In genomic region chr15:83036089-83036488, GRCm38 (mm10) we compare ENCODE assay signal across 12 mouse cellular contexts. TPM values are rescaled to one million over a fixed set of nuclear protein-coding genes. Genes with fewer than 3 reads are reported as not detected.
DNase-seq lines count a peak whose midpoint lies in the region; ATAC-seq and TF ChIP-seq lines count a peak whose summit lies in the region.
"Had no signal": no experiment of that assay in that cellular context is flagged by ENCODE, and none has a peak within 500 bp of the region (broad histone marks: within the 10 kb centered on the region; RNA-seq: fewer than 3 reads in every experiment).

No protein-coding gene starts in this region.

- no peaks in the 10 kb centered on the region for H3K36me3 ChIP-seq in intestine, embryonic 15.5 days
- H3K36me3 ChIP-seq: liver, embryonic 15.5 days; neural tube, embryonic 12.5 days had no signal

- no peaks in the 10 kb centered on the region for H3K9me3 ChIP-seq in intestine, embryonic 15.5 days
- H3K9me3 ChIP-seq: liver, embryonic 15.5 days; neural tube, embryonic 12.5 days had no signal

- H3K9ac ChIP-seq in intestine, embryonic 15.5 days: no peak overlapping the region
- H3K9ac ChIP-seq: hindbrain, embryonic 14.5 days; liver, embryonic 15.5 days had no signal

- peaks cover 55% of the 10 kb centered on the region for H3K4me1 ChIP-seq in bone marrow macrophage, adult 2 months (ENCODE audit: control insufficient read depth, insufficient read depth, low read length)
- peaks cover 53% of the 10 kb centered on the region for H3K4me1 ChIP-seq in intestine, embryonic 15.5 days (replicated peaks)

- H3K27ac ChIP-seq in bone marrow macrophage, adult 2 months (ENCODE audit: insufficient read depth, low read depth, low read length): peak overlapping the region; percentile 87
- no peak overlapping the region for H3K27ac ChIP-seq in intestine, embryonic 15.5 days
- H3K27ac ChIP-seq: hindbrain, embryonic 14.5 days; liver, embryonic 15.5 days; neural tube, embryonic 12.5 days had no signal

- H3K27me3 ChIP-seq in intestine, embryonic 15.5 days (replicated peaks): 0 out of 2 replicates have a peak, but pooled peaks cover 3% of the 10 kb centered on the region

- peak overlapping the region; percentile 3; the same call in 1 of the 2 replicates for H3K4me3 ChIP-seq in bone marrow macrophage, adult 2 months (ENCODE audit: insufficient read depth, low read length)
- H3K4me3 ChIP-seq in intestine, embryonic 15.5 days (replicated peaks): no peak overlapping the region
- H3K4me3 ChIP-seq: liver, embryonic 15.5 days; neural tube, embryonic 12.5 days had no signal

- peak; percentile 57 to 71 for DNase-seq in left cerebral cortex, postnatal 14 days (ENCODE audit: low spot score in 2 of 2)
- no peak for DNase-seq in left cerebral cortex, adult 11 months (ENCODE audit: low spot score)
- peak; percentile 76 for DNase-seq in thymus, postnatal 14 days
- no peak for DNase-seq in cerebellum, adult 8-10 months
- DNase-seq: gastrocnemius, postnatal 25 days had no signal

- no peak for TF ChIP-seq POLR2A in bone marrow macrophage, adult 2 months (IDR thresholded peaks at IDR 0.05; ENCODE audit: borderline replicate concordance, low read depth, low read length)

- TF ChIP-seq CTCF in bone marrow macrophage, adult 2 months (IDR thresholded peaks at IDR 0.05; ENCODE audit: low read depth, low read length): no peak

- ATAC-seq in megakaryocyte progenitor cell, adult 5-6 weeks (replicated peaks; ENCODE audit: poor library complexity): peak; percentile 52
- no peak for ATAC-seq in intestine, embryonic 15.5 days
- ATAC-seq: Patski had no signal

- intact Hi-C loops in left cerebral cortex, postnatal 14 days (cut with DNase I): loop anchor here (5.0 to 10.0 kb wide), 4 partner anchors 71 to 224 kb away; no protein-coding TSS in a partner anchor

- 60% methylated on average over 7 of the region's 7 CpGs for WGBS in intestine, embryonic 15.5 days

- H3K4me2 ChIP-seq in intestine, embryonic 15.5 days (replicated peaks): no peak overlapping the region
- H3K4me2 ChIP-seq: hindbrain, embryonic 14.5 days; liver, embryonic 15.5 days; neural tube, embryonic 12.5 days had no signal

RNA-seq across cellular contexts. Expression of gene Nfam1, which starts 3.0 kb away (rescaled TPM):
- 1 to 10 TPM; 2.2 to 2.9 TPM for total RNA-seq in left cerebral cortex, postnatal 14 days (2021)
- polyA plus RNA-seq in bone marrow macrophage, adult 2 months (2012; ENCODE audit: insufficient read depth, insufficient read length, missing spikeins): 242 and 254 TPM in 2 replicates
- total RNA-seq in megakaryocyte progenitor cell, adult 5-6 weeks (2015): 40.9 and 43.6 TPM in 2 replicates
- total RNA-seq in megakaryocyte progenitor cell, adult 5-6 weeks (2017): 45.3 and 53.5 TPM in 2 replicates
- polyA plus RNA-seq in intestine, embryonic 15.5 days (2015; fragmentation: Nextera tagmentation; extraction: Ambion mirVana): 3.7 and 3.8 TPM in 2 replicates
- polyA plus RNA-seq: Patski had no signal

RNA-seq across cellular contexts. Expression of gene Tcf20, which starts 48.4 kb away (rescaled TPM):
- 100 to 1,000 TPM; 127 to 151 TPM for total RNA-seq in left cerebral cortex, postnatal 14 days (2021)
- 20.1 and 21.4 TPM in 2 replicates for polyA plus RNA-seq in bone marrow macrophage, adult 2 months (2012; ENCODE audit: insufficient read depth, insufficient read length, missing spikeins)
- total RNA-seq in megakaryocyte progenitor cell, adult 5-6 weeks (2015): 45.1 and 48.5 TPM in 2 replicates
- 76.8 and 83.1 TPM in 2 replicates for total RNA-seq in megakaryocyte progenitor cell, adult 5-6 weeks (2017)
- 7.0 and 7.7 TPM in 2 replicates for polyA plus RNA-seq in intestine, embryonic 15.5 days (2015; fragmentation: Nextera tagmentation; extraction: Ambion mirVana)

RNA-seq across cellular contexts. Expression of gene Serhl, which starts 53.2 kb away (rescaled TPM):
- total RNA-seq in left cerebral cortex, postnatal 14 days (2021): 1 to 10 TPM; 8.9 to 9.9 TPM
- 36.2 and 40.8 TPM in 2 replicates for polyA plus RNA-seq in bone marrow macrophage, adult 2 months (2012; ENCODE audit: insufficient read depth, insufficient read length, missing spikeins)
- total RNA-seq in megakaryocyte progenitor cell, adult 5-6 weeks (2015): 36.7 and 56.1 TPM in 2 replicates
- 37.9 and 40.8 TPM in 2 replicates for total RNA-seq in megakaryocyte progenitor cell, adult 5-6 weeks (2017)
- polyA plus RNA-seq in intestine, embryonic 15.5 days (2015; fragmentation: Nextera tagmentation; extraction: Ambion mirVana): 56.3 and 61.7 TPM in 2 replicates

Comparison
In these comparisons a context has a peak if more than half of its experiments do, and no peak if none do; other contexts are left out.
1. DNase-seq: peak in left cerebral cortex, postnatal 14 days (2 of 2) and thymus, postnatal 14 days (single experiment); none in left cerebral cortex, adult 11 months (single experiment) and cerebellum, adult 8-10 months (single experiment).
2. RNA of gene Nfam1, which starts 3.0 kb away (total RNA-seq): 40.9 to 53.5 TPM in megakaryocyte progenitor cell, adult 5-6 weeks; 2.2 to 2.9 TPM in left cerebral cortex, postnatal 14 days; every median in the first group is over 10 times any median in the second.